Mouse (Mus musculus) heart, postnatal 0 days (tissue): Measurements from ENCODE around the gene Tmem26.

Experiments used
- CTCF ChIP-seq: IDR thresholded peaks from 2 replicates; pipeline ENCODE4 v1.5.1; 2016; ENCODE audit warnings: antibody characterized with exemption, control low read depth, low read depth
- EP300 ChIP-seq: IDR thresholded peaks from 2 replicates; pipeline ENCODE4 v1.6.1; 2016; ENCODE audit warnings: antibody characterized with exemption, low read depth

- TF ChIP-seq EP300 (no peak), CTCF (no peak)
Observed at GRCm38 (mm10) chr10:68704268-68704667, 19.2 kb upstream of the Tmem26 start.
